Mouse (Mus musculus): ENCODE results near the gene Olfr1434.
"Not testable (repeated sequence)": the region's sequence is repeated elsewhere in the genome, so short reads cannot be mapped to it uniquely, and the experiment has no call there.

The Olfr1434 gene

GRCm38 (mm10) chr19:12279554-12279953, at the start of gene Olfr1434:
TSS of gene Olfr1434 (plus strand) at chr19:12279854.
- DNase-seq (ENCODE audit: low read depth, low spot score): no peak

- not testable (repeated sequence) for DNase-seq (ENCODE audit: low read depth, low spot score)
Observed at GRCm38 (mm10) chr19:12232496-12232895, 47.2 kb upstream of the Olfr1434 start, which contains the start of gene Olfr1432. TSS of gene Olfr1432 (minus strand) at chr19:12232596.

- DNase-seq (ENCODE audit: low read depth, low spot score): peak; percentile 0
Observed at GRCm38 (mm10) chr19:12241559-12241958, 38.1 kb upstream of the Olfr1434 start, which contains the start of gene Olfr262. TSS of gene Olfr262 (minus strand) at chr19:12241659.

- DNase-seq (ENCODE audit: low read depth, low spot score): no peak
Observed at GRCm38 (mm10) chr19:12260732-12261131, 18.9 kb upstream of the Olfr1434 start, which contains the start of gene Olfr235. TSS of gene Olfr235 (plus strand) at chr19:12261032.

GRCm38 (mm10) chr19:12292979-12293378, 13.3 kb downstream of the Olfr1434 start:
- no peak for DNase-seq (ENCODE audit: low read depth, low spot score)

GRCm38 (mm10) chr19:12299030-12299429, 19.4 kb downstream of the Olfr1434 start, which contains the start of gene Olfr1436:
TSS of gene Olfr1436 (minus strand) at chr19:12299130.
- DNase-seq (ENCODE audit: low read depth, low spot score): not testable (repeated sequence)

- DNase-seq (ENCODE audit: low read depth, low spot score): no peak
Observed at GRCm38 (mm10) chr19:12325001-12325400, 45.3 kb downstream of the Olfr1434 start, which contains the start of gene Olfr1437. TSS of gene Olfr1437 (minus strand) at chr19:12325101.
